Mouse (Mus musculus) heart, postnatal 0 days (tissue): ENCODE measurements at regions not wholly inside any gene's neighbourhood (a gene's known extent, or its start where the extent isn't known, plus 50 kb on each side); places are given as distances from the start of the nearest gene placed in this dataset.

Source experiments
- ATAC-seq: fragments of 200-750 bp; cut with Nextera tagmentation; 2 replicates; pipeline ENCODE4 v1.8.0; 2017; ENCODE audit warnings: low read depth, moderate number of reproducible peaks, moderate library complexity; ENCODE audit not compliant: insufficient read depth
- DNase-seq: peaks from one replicate; pipeline ENCODE4 v3.0.0-alpha.2; 2016; ENCODE audit warnings: low spot score
- H3K27ac ChIP-seq: fragments of 300-500 bp; sonication (generic); 2 replicates; pipeline ENCODE4 v1.5.1; 2014; ENCODE audit warnings: low read depth, mild to moderate bottlenecking
- H3K27me3 ChIP-seq: fragments of 300-500 bp; sonication (generic); 2 replicates; pipeline ENCODE4 v1.6.1; 2014; ENCODE audit warnings: low read length, mixed read lengths; ENCODE audit not compliant: control insufficient read depth, insufficient read depth
- H3K36me3 ChIP-seq: fragments of 300-500 bp; sonication (generic); replicated peaks from 2 replicates; pipeline ENCODE4 v1.6.1; 2014; ENCODE audit warnings: low read length, mixed read lengths; ENCODE audit not compliant: control insufficient read depth, insufficient read depth
- H3K4me1 ChIP-seq: fragments of 300-500 bp; sonication (generic); 2 replicates; pipeline ENCODE4 v1.6.1; 2014; ENCODE audit warnings: antibody characterized with exemption; ENCODE audit not compliant: control insufficient read depth, insufficient read depth
- H3K4me2 ChIP-seq: fragments of 300-500 bp; sonication (generic); 2 replicates; pipeline ENCODE4 v1.6.1; 2014; ENCODE audit warnings: low read depth, mild to moderate bottlenecking, low read length, moderate library complexity
- H3K4me3 ChIP-seq: fragments of 300-500 bp; sonication (generic); 2 replicates; pipeline ENCODE4 v1.5.1; 2014; ENCODE audit warnings: low read depth, low read length
- H3K9ac ChIP-seq: fragments of 300-500 bp; sonication (generic); replicated peaks from 2 replicates; pipeline ENCODE4 v1.6.1; 2014; ENCODE audit warnings: low read depth, low read length, mixed read lengths
- H3K9me3 ChIP-seq: fragments of 300-500 bp; sonication (generic); replicated peaks from 2 replicates; pipeline ENCODE4 v1.6.1; 2016; ENCODE audit warnings: low read length; ENCODE audit not compliant: control insufficient read depth
- CTCF ChIP-seq: IDR thresholded peaks from 2 replicates; pipeline ENCODE4 v1.5.1; 2016; ENCODE audit warnings: antibody characterized with exemption, control low read depth, low read depth
- EP300 ChIP-seq: IDR thresholded peaks from 2 replicates; pipeline ENCODE4 v1.6.1; 2016; ENCODE audit warnings: antibody characterized with exemption, low read depth
- WGBS: fragments of 180-500 bp; shearing (Covaris S2); extraction: QIAGEN DNeasy Blood & Tissue Kit; methylation state at CpG from one replicate; pipeline ENCODE4 v1.1.7; 2014; 5-methylcytosine and 5-hydroxymethylcytosine counted together

GRCm38 (mm10) chr4:72010316-72010715, 190.4 kb downstream of the Tle1 start:
- Histone ChIP-seq H3K9me3 (0 out of 2 replicates have a peak, but pooled peaks cover 5% of the 10 kb centered on the region), H3K4me3 (no peak overlapping the region), H3K4me1 (no peaks in the 10 kb centered on the region), H3K4me2 (no peak overlapping the region), H3K27me3 (no peaks in the 10 kb centered on the region), H3K36me3 (no peaks in the 10 kb centered on the region), H3K9ac (no peak overlapping the region), H3K27ac (no peak overlapping the region)
- TF ChIP-seq EP300 (no peak), CTCF (no peak)
- DNase-seq (no peak), ATAC-seq (no peak)
- 77% methylated on average over 4 of the region's 4 CpGs for WGBS

- no peak for TF ChIP-seq EP300
- TF ChIP-seq CTCF, result no peak
- Histone ChIP-seq H3K36me3 (no peaks in the 10 kb centered on the region), H3K9ac (no peak overlapping the region), H3K4me3 (no peak overlapping the region), H3K4me2 (no peak overlapping the region), H3K27me3 (no peaks in the 10 kb centered on the region), H3K27ac (no peak overlapping the region), H3K4me1 (no peaks in the 10 kb centered on the region), H3K9me3 (0 out of 2 replicates have a peak, but pooled peaks cover 9% of the 10 kb centered on the region)
- no peak for ATAC-seq
- no peak for DNase-seq
Observed at GRCm38 (mm10) chr4:72005926-72006325, 194.8 kb downstream of the Tle1 start.

GRCm38 (mm10) chr4:72001221-72001875, 199.4 kb downstream of the Tle1 start:
- H3K27me3 ChIP-seq, result no peaks in the 10 kb centered on the region
- 52% methylated on average over 2 of the region's 2 CpGs for WGBS
- H3K9me3 ChIP-seq, result 0 out of 2 replicates have a peak, but pooled peaks cover 4% of the 10 kb centered on the region
- no peak overlapping the region for H3K9ac ChIP-seq
- H3K4me3 ChIP-seq, result no peak overlapping the region
- ATAC-seq (no peak), DNase-seq (no peak)
- H3K27ac ChIP-seq, result no peak overlapping the region
- H3K4me1 ChIP-seq, result no peaks in the 10 kb centered on the region
- no peak overlapping the region for H3K4me2 ChIP-seq
- H3K36me3 ChIP-seq, result no peaks in the 10 kb centered on the region
- no peak for TF ChIP-seq CTCF
- TF ChIP-seq EP300, result no peak

- no peaks in the 10 kb centered on the region for H3K4me1 ChIP-seq
- no peak overlapping the region for H3K27ac ChIP-seq
- no peak overlapping the region for H3K4me3 ChIP-seq
- 52% methylated on average over 1 of the region's 1 CpGs for WGBS
- DNase-seq (peak; percentile 5), ATAC-seq (no peak)
- TF ChIP-seq CTCF, result no peak
- no peak for TF ChIP-seq EP300
- no peaks in the 10 kb centered on the region for H3K9me3 ChIP-seq
- no peak overlapping the region for H3K4me2 ChIP-seq
- no peaks in the 10 kb centered on the region for H3K27me3 ChIP-seq
- no peak overlapping the region for H3K9ac ChIP-seq
- H3K36me3 ChIP-seq, result no peaks in the 10 kb centered on the region
Observed at GRCm38 (mm10) chr4:71968701-71969100, 210.9 kb upstream of the Gm11232 start.

- no peak overlapping the region for H3K27ac ChIP-seq
- H3K36me3 ChIP-seq, result no peaks in the 10 kb centered on the region
- ATAC-seq (no peak), DNase-seq (no peak)
- no peak overlapping the region for H3K4me2 ChIP-seq
- no peaks in the 10 kb centered on the region for H3K9me3 ChIP-seq
- H3K4me1 ChIP-seq, result no peaks in the 10 kb centered on the region
- WGBS, result 51% methylated on average over 2 of the region's 2 CpGs
- no peaks in the 10 kb centered on the region for H3K27me3 ChIP-seq
- no peak for TF ChIP-seq CTCF
- TF ChIP-seq EP300, result no peak
- H3K4me3 ChIP-seq, result no peak overlapping the region
- H3K9ac ChIP-seq, result no peak overlapping the region
Observed at GRCm38 (mm10) chr4:71953441-71953840, 195.7 kb upstream of the Gm11232 start.

- DNase-seq, result no peak
- WGBS, result 53% methylated on average over 2 of the region's 2 CpGs
- Histone ChIP-seq H3K27me3 (no peaks in the 10 kb centered on the region), H3K4me3 (no peak overlapping the region), H3K9me3 (no peaks in the 10 kb centered on the region), H3K27ac (no peak overlapping the region), H3K4me1 (no peaks in the 10 kb centered on the region), H3K4me2 (no peak overlapping the region), H3K36me3 (no peaks in the 10 kb centered on the region), H3K9ac (no peak overlapping the region)
- TF ChIP-seq CTCF (no peak), EP300 (no peak)
- ATAC-seq, result no peak
Observed at GRCm38 (mm10) chr4:71933240-71933986, 175.6 kb upstream of the Gm11232 start.
